Mouse (Mus musculus) duodenum, adult 2 months (tissue): ENCODE data around the gene Hhip. TPM values are rescaled to one million over a fixed set of nuclear protein-coding genes. Genes with fewer than 3 reads are reported as not detected.

Source experiments
- polyA plus RNA-seq: library from polyadenylated mRNA; depleted of rRNA; stranded (reverse); fragments of >200 nt; gene quantifications from 2 replicates; pipeline ENCODE4 v1.2.3, GENCODE M21; 2012; ENCODE audit warnings: low replicate concordance; rRNA removed

The Hhip gene
- 1.7 and 3.5 TPM in 2 replicates for polyA plus RNA-seq

GRCm38 (mm10) chr8:80057198-80058174 is at the start of gene Hhip:
Hhip (minus strand) TSS chr8:80058006.

